Mouse (Mus musculus) forebrain, embryonic 16.5 days (tissue): ENCODE data around the gene Rab15. TPM values are rescaled to one million over a fixed set of nuclear protein-coding genes. Genes with fewer than 3 reads are reported as not detected.
"Not testable (repeated sequence)": the region's sequence is repeated elsewhere in the genome, so short reads cannot be mapped to it uniquely, and the experiment has no call there.

Source experiments
- ATAC-seq: fragments of 200-750 bp; cut with Nextera tagmentation; 2 replicates; pipeline ENCODE4 v1.8.0; 2017; ENCODE audit warnings: mild to moderate bottlenecking, moderate library complexity
- H3K27ac ChIP-seq: fragments of 300-500 bp; sonication (generic); 2 replicates; pipeline ENCODE4 v1.5.1; 2014; ENCODE audit warnings: low read length, control low read depth
- H3K27me3 ChIP-seq: fragments of 300-500 bp; sonication (generic); replicated peaks from 2 replicates; pipeline ENCODE4 v1.6.1; 2014; ENCODE audit warnings: low read length; ENCODE audit not compliant: control insufficient read depth, insufficient read depth
- H3K36me3 ChIP-seq: fragments of 300-500 bp; sonication (generic); 2 replicates; pipeline ENCODE4 v1.6.1; 2014; ENCODE audit not compliant: control insufficient read depth, insufficient read depth
- H3K4me1 ChIP-seq: fragments of 300-500 bp; sonication (generic); replicated peaks from 2 replicates; pipeline ENCODE4 v1.6.1; 2014; ENCODE audit warnings: low read length; ENCODE audit not compliant: control insufficient read depth, insufficient read depth
- H3K4me2 ChIP-seq: fragments of 300-500 bp; sonication (generic); 2 replicates; pipeline ENCODE4 v1.6.1; 2014; ENCODE audit warnings: mild to moderate bottlenecking, low read length, control low read depth
- H3K4me3 ChIP-seq: fragments of 300-500 bp; sonication (generic); replicated peaks from 2 replicates; pipeline ENCODE4 v1.5.1; 2014; ENCODE audit warnings: mild to moderate bottlenecking, low read length, control low read depth
- H3K9ac ChIP-seq: fragments of 300-500 bp; sonication (generic); replicated peaks from 2 replicates; pipeline ENCODE4 v1.6.1; 2014; ENCODE audit warnings: low read depth, low read length, control low read depth
- H3K9me3 ChIP-seq: fragments of 300-500 bp; sonication (generic); 2 replicates; pipeline ENCODE4 v1.6.1; 2016; ENCODE audit warnings: low read length; ENCODE audit not compliant: control insufficient read depth
- WGBS: fragments of 180-500 bp; shearing (Covaris S2); extraction: QIAGEN DNeasy Blood & Tissue Kit; methylation state at CpG from one replicate; pipeline ENCODE4 v1.1.7; 2014; 5-methylcytosine and 5-hydroxymethylcytosine counted together
- polyA plus RNA-seq: library from polyadenylated mRNA; unstranded; fragments of >200 nt; fragmentation: Nextera tagmentation; extraction: Ambion mirVana; gene quantifications from 2 replicates; pipeline ENCODE4 v1.2.1, GENCODE M21; 2015

Rab15 gene
- polyA plus RNA-seq, 1 experiment from 2014 or later = 34.4 TPM

- H3K27ac ChIP-seq = no peak overlapping the region
- H3K4me2 ChIP-seq = no peak overlapping the region
- ATAC-seq = no peak
- no peak overlapping the region for H3K9ac ChIP-seq
- no peaks in the 10 kb centered on the region for H3K27me3 ChIP-seq
- no peaks in the 10 kb centered on the region for H3K4me1 ChIP-seq
- WGBS = 85% methylated on average over 10 of the region's 10 CpGs
- no peaks in the 10 kb centered on the region for H3K36me3 ChIP-seq
- H3K9me3 ChIP-seq = no peaks in the 10 kb centered on the region
- H3K4me3 ChIP-seq = no peak overlapping the region
Measured at GRCm38 (mm10) chr12:76807796-76808195, 14.9 kb downstream of the Rab15 start.

GRCm38 (mm10) chr12:76805056-76805811, 17.5 kb downstream of the Rab15 start:
- Histone ChIP-seq H3K9ac (no peak overlapping the region), H3K27ac (no peak overlapping the region), H3K4me1 (no peaks in the 10 kb centered on the region), H3K36me3 (no peaks in the 10 kb centered on the region), H3K27me3 (no peaks in the 10 kb centered on the region), H3K9me3 (no peaks in the 10 kb centered on the region), H3K4me2 (no peak overlapping the region), H3K4me3 (no peak overlapping the region)
- WGBS = 89% methylated on average over 10 of the region's 10 CpGs
- no peak for ATAC-seq

- no peaks in the 10 kb centered on the region for H3K4me1 ChIP-seq
- H3K27me3 ChIP-seq = no peaks in the 10 kb centered on the region
- H3K4me3 ChIP-seq = no peak overlapping the region
- no peaks in the 10 kb centered on the region for H3K36me3 ChIP-seq
- H3K9ac ChIP-seq = no peak overlapping the region
- no peak overlapping the region for H3K27ac ChIP-seq
- no peaks in the 10 kb centered on the region for H3K9me3 ChIP-seq
- peak; percentile 58; the same call in 1 of the 2 replicates for ATAC-seq
- WGBS = 53% methylated on average over 7 of the region's 7 CpGs
- H3K4me2 ChIP-seq = no peak overlapping the region
Measured at GRCm38 (mm10) chr12:76803700-76804252, 18.9 kb downstream of the Rab15 start.

GRCm38 (mm10) chr12:76803028-76803427, 19.7 kb downstream of the Rab15 start:
- Histone ChIP-seq H3K36me3 (no peaks in the 10 kb centered on the region), H3K9ac (no peak overlapping the region), H3K27me3 (no peaks in the 10 kb centered on the region), H3K4me1 (no peaks in the 10 kb centered on the region), H3K4me2 (no peak overlapping the region), H3K4me3 (no peak overlapping the region), H3K9me3 (no peaks in the 10 kb centered on the region), H3K27ac (no peak overlapping the region)
- ATAC-seq = no peak
- 93% methylated on average over 10 of the region's 10 CpGs for WGBS

- Histone ChIP-seq H3K4me2 (no peak overlapping the region), H3K9ac (no peak overlapping the region), H3K27me3 (no peaks in the 10 kb centered on the region), H3K27ac (no peak overlapping the region), H3K4me1 (no peaks in the 10 kb centered on the region), H3K36me3 (no peaks in the 10 kb centered on the region), H3K4me3 (no peak overlapping the region), H3K9me3 (no peaks in the 10 kb centered on the region)
- WGBS = 46% methylated on average over 5 of the region's 5 CpGs
- ATAC-seq = no peak
Measured at GRCm38 (mm10) chr12:76798008-76798720, 24.5 kb downstream of the Rab15 start.

GRCm38 (mm10) chr12:76796938-76797539, 25.7 kb downstream of the Rab15 start:
- Histone ChIP-seq H3K9me3 (no peaks in the 10 kb centered on the region), H3K27me3 (no peaks in the 10 kb centered on the region), H3K27ac (no peak overlapping the region), H3K4me2 (no peak overlapping the region), H3K9ac (no peak overlapping the region), H3K36me3 (no peaks in the 10 kb centered on the region), H3K4me3 (no peak overlapping the region), H3K4me1 (no peaks in the 10 kb centered on the region)
- WGBS = 87% methylated on average over 7 of the region's 7 CpGs
- no peak for ATAC-seq

- WGBS = 85% methylated on average over 5 of the region's 5 CpGs
- Histone ChIP-seq H3K4me3 (no peak within 1 kb of the TSS), H3K9ac (no peak within 1 kb of the TSS), H3K9me3 (no peaks in the 10 kb centered on the region), H3K4me2 (no peak within 1 kb of the TSS), H3K4me1 (no peaks in the 10 kb centered on the region), H3K27ac (no peak within 1 kb of the TSS), H3K36me3 (no peaks in the 10 kb centered on the region), H3K27me3 (no peaks in the 10 kb centered on the region)
- no peak for ATAC-seq
Measured at GRCm38 (mm10) chr12:76795350-76795749, 27.4 kb downstream of the Rab15 start, which contains the start of gene Gpx2. Gene Gpx2, minus strand, starts transcription at chr12:76795554.

- H3K9me3 ChIP-seq, H3K4me1 ChIP-seq, ATAC-seq, H3K27me3 ChIP-seq, H3K36me3 ChIP-seq, H3K27ac ChIP-seq, H3K9ac ChIP-seq, H3K4me3 ChIP-seq, H3K4me2 ChIP-seq: not testable (repeated sequence)
- WGBS = 56% methylated on average over 13 of the region's 14 CpGs
Measured at GRCm38 (mm10) chr12:76792540-76792939, 30.2 kb downstream of the Rab15 start.

GRCm38 (mm10) chr12:76790446-76791084, 32.1 kb downstream of the Rab15 start:
- Histone ChIP-seq H3K36me3 (no peaks in the 10 kb centered on the region), H3K9ac (no peak overlapping the region), H3K9me3 (no peaks in the 10 kb centered on the region), H3K4me1 (no peaks in the 10 kb centered on the region), H3K4me2 (no peak overlapping the region), H3K4me3 (no peak overlapping the region), H3K27me3 (no peaks in the 10 kb centered on the region), H3K27ac (no peak overlapping the region)
- 43% methylated on average over 8 of the region's 8 CpGs for WGBS
- ATAC-seq = no peak
